Mouse (Mus musculus) megakaryocyte, embryonic 14.5 days (primary cell): ENCODE measurements around the gene Nrl.

ENCODE experiments used
- FLI1 ChIP-seq: IDR thresholded peaks from 2 replicates; pipeline ENCODE4 v1.6.1; 2012; ENCODE audit warnings: low read length, inconsistent platforms, mixed read lengths
- GATA1 ChIP-seq: IDR thresholded peaks from 3 replicates; pipeline ENCODE4 v1.6.1; 2012; ENCODE audit warnings: mixed read lengths, low read length, inconsistent platforms, borderline replicate concordance

DNA sequence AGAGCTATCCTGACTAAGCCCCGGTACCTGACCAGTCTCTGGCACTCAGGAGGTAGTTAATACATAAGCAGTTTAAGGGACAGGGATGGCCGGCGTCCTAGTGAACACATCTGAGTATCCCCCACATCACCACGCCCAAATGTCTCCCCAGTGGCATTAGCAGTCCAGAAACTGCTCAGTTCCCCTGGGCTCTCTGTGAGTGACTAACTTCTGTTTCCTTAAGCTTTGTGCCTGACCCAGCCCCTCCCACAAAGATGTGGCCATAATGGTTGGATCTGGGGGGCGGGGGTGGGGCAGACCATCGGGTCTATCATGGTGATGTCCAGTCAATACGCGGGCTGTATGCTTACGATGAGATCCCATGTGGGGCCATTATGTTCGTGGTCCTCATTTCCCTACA, 15.2 kb downstream of the Nrl start:
- TF ChIP-seq GATA1 (no peak), FLI1 (no peak)
